Mouse (Mus musculus) forebrain, embryonic 10.5 days (tissue): ENCODE results near the gene Spib. TPM values are rescaled to one million over a fixed set of nuclear protein-coding genes. Genes with fewer than 3 reads are reported as not detected.

Experiments
- DNase-seq: peaks from one replicate; pipeline ENCODE4 v3.0.0-alpha.2; 2017; ENCODE audit warnings: low spot score; ENCODE audit errors: extremely low spot score
- H3K27ac ChIP-seq: fragments of 300-500 bp; sonication (generic); 2 replicates; pipeline ENCODE4 v1.5.1; 2016; ENCODE audit warnings: mild to moderate bottlenecking
- H3K27me3 ChIP-seq: fragments of 300-500 bp; sonication (generic); 2 replicates; pipeline ENCODE4 v1.6.1; 2016; ENCODE audit warnings: mild to moderate bottlenecking; ENCODE audit not compliant: poor library complexity, severe bottlenecking
- H3K36me3 ChIP-seq: fragments of 300-500 bp; sonication (generic); replicated peaks from 2 replicates; pipeline ENCODE4 v1.6.1; 2016; ENCODE audit warnings: mild to moderate bottlenecking, moderate library complexity
- H3K4me1 ChIP-seq: fragments of 300-500 bp; sonication (generic); 2 replicates; pipeline ENCODE4 v1.6.1; 2016
- H3K4me3 ChIP-seq: fragments of 300-500 bp; sonication (generic); 2 replicates; pipeline ENCODE4 v1.5.1; 2016; ENCODE audit warnings: mild to moderate bottlenecking, moderate library complexity
- H3K9me3 ChIP-seq: fragments of 300-500 bp; sonication (generic); 2 replicates; pipeline ENCODE4 v1.6.1; 2016; ENCODE audit warnings: mild to moderate bottlenecking, moderate library complexity
- WGBS: fragments of 180-500 bp; shearing (Covaris S2); methylation state at CpG from one replicate; pipeline ENCODE4 v1.1.7; 2016; 5-methylcytosine and 5-hydroxymethylcytosine counted together
- polyA plus RNA-seq: library from polyadenylated mRNA; unstranded; fragments of >200 nt; fragmentation: Nextera tagmentation; extraction: Ambion mirVana; gene quantifications from 2 replicates; pipeline ENCODE4 v1.2.1, GENCODE M21; 2016

Spib gene
- polyA plus RNA-seq, 1 experiment from 2014 or later, result not detected

DNA sequence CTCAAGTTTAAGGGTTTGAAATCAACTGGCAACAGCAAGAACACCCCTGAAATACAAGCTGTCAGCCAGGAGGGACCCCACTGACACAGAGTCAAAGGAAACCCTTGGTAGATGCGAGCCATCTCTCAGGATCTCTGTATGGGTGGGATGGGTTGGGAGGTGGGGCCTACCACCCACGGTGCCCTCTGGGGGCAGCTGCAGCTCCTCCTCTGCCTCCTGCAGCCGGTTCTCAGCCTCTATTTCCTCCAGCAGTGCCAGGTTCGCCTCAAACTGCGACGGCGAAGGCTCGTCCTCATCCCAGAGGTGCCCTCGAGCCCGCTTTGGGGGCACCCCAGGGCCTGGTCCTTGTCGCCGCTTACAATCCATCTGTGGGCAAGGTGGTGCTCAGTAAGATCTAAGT is 11.2 kb upstream of the Spib start:
- no peak for DNase-seq
- H3K4me1 ChIP-seq, result peaks cover 14% of the 10 kb centered on the region
- H3K9me3 ChIP-seq, result peaks cover 9% of the 10 kb centered on the region; the same call in 1 of the 2 replicates
- H3K27me3 ChIP-seq, result no peaks in the 10 kb centered on the region
- H3K4me3 ChIP-seq, result no peak overlapping the region
- no peak overlapping the region for H3K27ac ChIP-seq
- H3K36me3 ChIP-seq, result peaks cover 87% of the 10 kb centered on the region
- 84% methylated on average over 12 of the region's 12 CpGs for WGBS

DNA sequence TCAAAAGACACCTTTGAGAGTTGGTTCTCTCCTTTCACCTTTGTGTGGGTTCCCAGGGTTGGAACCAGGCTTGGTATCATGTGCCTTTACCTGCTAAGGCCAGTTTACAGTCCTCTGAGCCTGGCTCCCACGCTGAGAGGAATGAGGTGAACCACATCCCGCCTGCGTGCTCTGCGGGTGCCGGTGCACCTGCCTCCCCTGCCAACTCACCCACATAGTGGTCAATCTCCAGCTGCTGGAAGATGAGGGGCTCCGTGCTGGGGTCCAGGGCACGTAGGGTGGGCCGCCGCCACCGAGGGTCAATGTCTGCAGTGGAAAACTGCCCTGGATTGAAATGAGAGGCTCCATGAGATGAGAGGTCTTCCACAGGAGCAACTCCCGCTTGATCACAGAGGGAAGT is 10.7 kb upstream of the Spib start:
- Histone ChIP-seq H3K27ac (no peak overlapping the region), H3K4me1 (peaks cover 9% of the 10 kb centered on the region), H3K27me3 (no peaks in the 10 kb centered on the region), H3K36me3 (peaks cover 92% of the 10 kb centered on the region), H3K9me3 (peaks cover 9% of the 10 kb centered on the region; the same call in 1 of the 2 replicates), H3K4me3 (no peak overlapping the region)
- 94% methylated on average over 11 of the region's 11 CpGs for WGBS
- DNase-seq, result no peak

DNA sequence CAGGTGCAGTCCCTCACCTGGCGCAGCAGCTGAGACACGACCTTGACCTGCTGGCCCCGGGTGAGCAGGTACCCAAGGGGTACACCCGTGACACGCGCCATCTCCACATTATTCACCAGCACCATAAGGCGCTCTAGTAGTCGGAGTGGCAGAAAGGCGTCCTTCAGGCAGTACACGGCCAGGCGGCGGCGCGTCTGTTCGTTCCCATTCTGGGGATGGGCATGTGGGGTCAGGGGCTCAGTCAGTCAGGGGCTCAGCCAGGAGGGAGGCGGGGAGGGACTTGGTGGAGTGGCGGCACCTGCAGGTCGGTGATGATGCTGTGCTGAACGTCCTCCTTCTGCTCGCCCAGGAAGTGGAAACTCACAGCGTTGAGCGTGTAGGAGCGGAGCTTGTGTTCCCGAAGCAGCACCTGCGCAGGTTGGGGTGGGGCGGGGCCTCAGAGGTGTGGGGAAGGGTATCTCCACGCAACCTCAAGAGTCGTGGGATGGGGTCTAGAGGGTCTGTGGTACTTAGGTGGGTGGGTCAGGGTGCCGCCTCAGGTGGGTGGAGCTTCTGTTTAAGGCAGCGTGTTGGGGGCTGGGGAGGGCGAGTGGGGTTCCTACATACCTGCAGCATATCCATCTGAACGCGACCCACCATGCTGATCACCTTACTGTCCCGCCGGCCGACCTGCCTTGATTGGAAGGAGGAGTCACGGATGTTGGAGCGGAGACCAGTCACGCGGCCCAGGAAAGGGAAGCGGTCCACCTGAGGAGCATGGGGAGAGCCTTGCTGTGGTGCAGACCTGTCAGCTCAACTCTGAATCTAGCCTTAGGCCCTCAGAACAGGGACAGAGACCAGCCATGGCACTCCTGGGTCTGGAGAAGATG is 7.1 kb upstream of the Spib start:
- Histone ChIP-seq H3K9me3 (no peaks in the 10 kb centered on the region), H3K27ac (no peak overlapping the region), H3K27me3 (no peaks in the 10 kb centered on the region), H3K4me1 (no peaks in the 10 kb centered on the region), H3K4me3 (no peak overlapping the region), H3K36me3 (peaks cover 100% of the 10 kb centered on the region)
- no peak for DNase-seq
- WGBS, result 92% methylated on average over 41 of the region's 41 CpGs

DNA sequence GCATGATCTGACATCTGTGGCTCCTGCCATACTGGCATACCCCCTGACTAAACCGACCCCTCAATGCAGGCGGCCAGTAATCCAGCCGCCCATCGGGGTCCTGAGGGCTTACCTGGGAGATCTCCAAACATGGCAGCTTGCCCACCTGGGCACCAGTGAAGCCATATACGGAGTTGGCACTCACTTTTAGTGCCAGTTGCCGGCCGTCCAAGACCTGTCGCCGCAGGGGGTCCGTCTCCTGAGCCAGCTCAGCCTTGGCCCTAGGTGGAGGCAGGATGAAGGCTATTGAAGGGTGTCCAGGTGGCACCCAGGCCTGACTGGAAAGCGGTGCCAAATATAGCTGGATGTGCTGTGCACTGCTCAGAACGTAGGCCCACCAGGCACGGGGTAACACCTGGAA is 5.6 kb upstream of the Spib start:
- no peaks in the 10 kb centered on the region for H3K27me3 ChIP-seq
- WGBS, result 94% methylated on average over 13 of the region's 13 CpGs
- H3K36me3 ChIP-seq, result peaks cover 100% of the 10 kb centered on the region

DNA sequence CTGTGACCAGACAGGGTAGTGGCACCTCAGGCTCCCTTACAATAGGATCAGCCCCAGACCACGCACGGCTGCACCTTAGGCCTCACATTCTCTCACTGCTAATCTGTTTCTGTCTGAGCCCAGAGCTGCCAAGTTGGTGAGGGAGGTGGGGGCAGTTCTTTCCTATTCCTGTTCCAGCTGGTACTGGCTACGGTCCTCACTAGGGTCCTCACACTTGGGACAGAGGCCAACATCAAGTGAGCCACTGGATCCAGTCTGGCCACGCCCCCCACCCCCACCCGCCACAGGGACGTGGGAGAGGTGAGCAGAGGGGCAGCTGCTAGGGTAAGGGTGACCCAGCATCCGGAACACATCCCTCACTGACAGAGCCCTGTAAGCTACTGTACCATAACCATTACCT is 5.1 kb upstream of the Spib start:
- Histone ChIP-seq H3K27me3 (no peaks in the 10 kb centered on the region), H3K4me3 (no peak overlapping the region), H3K9me3 (no peaks in the 10 kb centered on the region), H3K27ac (no peak overlapping the region), H3K4me1 (no peaks in the 10 kb centered on the region), H3K36me3 (peaks cover 100% of the 10 kb centered on the region)
- DNase-seq, result no peak
- WGBS, result 85% methylated on average over 7 of the region's 7 CpGs

More for the DNA sequence above, 5.6 kb upstream of the Spib start:
- H3K4me1 ChIP-seq, result no peaks in the 10 kb centered on the region
- no peak overlapping the region for H3K4me3 ChIP-seq
- no peak overlapping the region for H3K27ac ChIP-seq
- DNase-seq, result no peak
- no peaks in the 10 kb centered on the region for H3K9me3 ChIP-seq

DNA sequence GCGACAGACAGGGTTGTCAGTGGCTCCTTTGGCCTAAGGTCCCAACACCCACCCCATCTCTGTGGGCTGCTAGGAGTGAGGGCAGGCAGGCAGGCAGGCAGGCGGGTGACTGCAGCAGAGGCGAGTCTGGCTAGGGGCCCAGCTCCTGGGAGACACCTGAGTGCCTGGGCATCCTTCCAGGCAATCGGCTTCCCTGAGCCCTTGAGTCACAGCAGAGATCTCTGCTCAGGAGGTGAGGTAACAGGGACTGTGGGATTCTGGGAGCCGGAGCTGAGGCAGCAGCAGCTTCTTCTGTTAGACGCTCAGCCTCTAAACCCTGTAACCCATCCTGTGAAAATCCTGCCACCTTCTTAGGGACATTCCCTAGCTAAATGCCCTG is 4.7 kb upstream of the Spib start:
- no peak for DNase-seq
- Histone ChIP-seq H3K4me3 (no peak overlapping the region), H3K9me3 (no peaks in the 10 kb centered on the region), H3K27me3 (no peaks in the 10 kb centered on the region), H3K36me3 (peaks cover 98% of the 10 kb centered on the region), H3K4me1 (no peaks in the 10 kb centered on the region), H3K27ac (no peak overlapping the region)
- WGBS, result 97% methylated on average over 6 of the region's 6 CpGs

DNA sequence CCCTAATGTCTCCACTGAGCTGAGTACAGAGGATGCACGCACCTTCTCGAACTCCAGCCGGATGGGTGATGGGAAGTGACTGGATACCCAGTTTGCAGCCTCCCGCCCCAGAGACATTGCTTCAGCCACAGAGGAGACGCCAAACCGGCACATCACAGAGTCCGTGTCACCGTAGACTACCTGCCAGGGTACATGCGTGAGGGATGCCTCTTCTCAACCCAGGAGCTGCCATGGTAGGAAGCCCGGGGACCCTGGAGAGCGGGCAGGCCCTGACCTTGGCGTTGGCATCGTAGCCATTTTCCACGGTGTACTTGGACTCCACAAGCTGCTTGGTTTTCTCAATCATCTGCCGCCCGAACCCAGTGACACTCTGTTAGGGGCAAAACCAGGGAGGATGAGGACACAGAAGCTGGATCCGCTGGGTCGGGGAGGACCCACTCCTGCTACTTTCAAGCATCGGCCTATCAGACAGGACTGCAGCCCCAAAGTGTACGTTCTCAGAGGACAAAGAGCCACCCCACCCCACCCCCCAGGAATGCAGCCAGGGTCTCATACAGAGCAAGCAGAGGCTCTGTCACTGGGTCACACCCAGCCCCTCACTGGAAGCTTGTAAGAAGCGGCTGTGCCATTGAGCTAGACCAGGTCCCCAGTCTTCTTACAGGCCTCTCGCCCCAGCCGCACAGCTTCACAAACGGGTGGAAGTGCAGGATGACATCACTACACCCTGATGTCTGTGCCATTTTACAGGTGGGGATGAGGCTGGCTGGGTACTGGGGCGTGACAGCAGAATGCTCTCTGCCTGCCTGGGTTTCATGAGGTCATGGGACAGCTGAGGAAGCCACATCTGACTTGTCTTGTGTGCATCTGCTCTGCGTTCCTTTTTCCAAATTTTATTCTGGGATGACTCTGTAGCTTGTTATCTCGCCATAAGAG is 4.1 kb upstream of the Spib start:
- no peak overlapping the region for H3K4me3 ChIP-seq
- no peaks in the 10 kb centered on the region for H3K27me3 ChIP-seq
- no peaks in the 10 kb centered on the region for H3K4me1 ChIP-seq
- H3K36me3 ChIP-seq, result peaks cover 91% of the 10 kb centered on the region
- no peaks in the 10 kb centered on the region for H3K9me3 ChIP-seq
- 94% methylated on average over 27 of the region's 27 CpGs for WGBS
- DNase-seq, result no peak
- H3K27ac ChIP-seq, result no peak overlapping the region

DNA sequence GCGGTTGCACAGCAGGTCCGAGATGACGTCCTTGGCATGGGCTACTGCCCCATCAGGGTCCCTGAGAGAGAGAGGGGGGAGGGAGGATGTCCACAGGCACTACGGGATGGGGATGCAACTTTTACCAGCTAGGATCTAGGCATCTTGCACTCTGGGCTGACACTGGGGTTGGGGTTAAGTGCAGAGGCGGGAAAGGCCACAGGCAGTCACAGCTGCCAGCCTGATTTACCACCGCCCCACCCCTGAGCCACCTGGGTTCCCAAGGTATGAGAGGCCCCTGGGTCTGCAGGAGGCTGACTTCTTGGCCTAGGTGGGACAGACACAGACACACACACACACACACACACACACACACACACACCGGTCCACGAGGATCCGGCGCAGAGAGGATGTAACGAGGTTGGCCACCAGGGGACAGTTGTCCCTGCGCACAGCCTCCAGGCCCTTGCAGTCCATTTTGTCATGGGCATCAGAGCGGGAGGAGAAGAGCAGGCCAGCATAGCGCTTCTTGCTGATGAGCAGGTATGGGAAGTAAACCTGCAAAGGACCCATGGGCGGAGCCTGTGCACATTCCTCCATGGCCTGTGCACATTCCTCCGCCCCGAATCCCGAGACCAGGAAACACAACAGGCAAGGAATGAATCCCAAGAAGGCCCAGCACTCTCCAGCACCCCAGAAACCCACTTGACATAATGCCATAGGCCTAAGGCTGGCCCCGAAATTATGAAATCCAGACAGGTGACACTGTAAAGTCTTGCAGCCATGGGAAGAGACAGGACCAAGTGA is 3.0 kb upstream of the Spib start:
- peaks cover 5% of the 10 kb centered on the region for H3K27me3 ChIP-seq
- no peak for DNase-seq
- WGBS, result 91% methylated on average over 19 of the region's 19 CpGs
- H3K4me3 ChIP-seq, result no peak overlapping the region
- peaks cover 80% of the 10 kb centered on the region for H3K36me3 ChIP-seq
- H3K27ac ChIP-seq, result no peak overlapping the region
- no peaks in the 10 kb centered on the region for H3K4me1 ChIP-seq
- H3K9me3 ChIP-seq, result no peaks in the 10 kb centered on the region

DNA sequence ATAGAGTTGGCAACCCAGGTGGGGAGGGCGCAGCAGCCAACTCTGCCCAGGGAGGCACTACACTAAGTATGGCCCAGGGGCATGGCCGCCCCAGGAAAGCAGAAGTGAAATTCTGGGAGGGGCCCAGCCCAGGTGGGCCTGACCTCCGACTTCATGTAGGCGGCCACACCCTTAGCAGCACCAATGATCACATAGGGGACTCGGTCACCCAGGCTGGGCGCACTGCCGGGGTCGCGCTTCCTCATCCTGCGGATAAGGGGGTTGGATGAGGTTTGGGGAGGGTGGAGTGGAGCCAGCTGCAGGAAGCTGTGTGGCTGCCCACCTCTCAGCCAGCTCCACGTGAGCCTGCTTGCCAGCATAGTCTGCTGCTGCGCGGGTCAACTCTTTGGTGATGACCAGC is 2.4 kb upstream of the Spib start:
- Histone ChIP-seq H3K4me1 (no peaks in the 10 kb centered on the region), H3K27ac (no peak overlapping the region), H3K27me3 (peaks cover 11% of the 10 kb centered on the region), H3K4me3 (no peak overlapping the region), H3K9me3 (no peaks in the 10 kb centered on the region), H3K36me3 (peaks cover 74% of the 10 kb centered on the region)
- no peak for DNase-seq
- 91% methylated on average over 13 of the region's 13 CpGs for WGBS

DNA sequence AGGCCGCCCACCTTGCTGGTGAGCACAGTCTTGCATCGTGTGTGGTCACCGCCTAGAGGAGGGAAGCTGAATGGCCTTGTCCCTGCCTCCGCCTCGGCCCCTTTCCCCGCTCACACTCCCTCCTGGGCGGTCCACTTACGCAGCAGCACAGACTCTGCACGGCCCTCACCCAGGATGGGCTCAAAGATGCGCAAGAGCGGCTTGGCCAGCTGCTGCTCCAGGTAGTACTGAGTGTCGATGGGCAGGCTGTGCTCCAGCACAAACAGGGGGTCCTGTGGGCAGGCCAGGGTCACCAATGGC is 1.8 kb upstream of the Spib start:
- Histone ChIP-seq H3K27ac (no peak overlapping the region), H3K4me3 (no peak overlapping the region), H3K9me3 (no peaks in the 10 kb centered on the region), H3K27me3 (peaks cover 16% of the 10 kb centered on the region), H3K36me3 (peaks cover 69% of the 10 kb centered on the region), H3K4me1 (0 out of 2 replicates have a peak, but pooled peaks cover under 1% of the 10 kb centered on the region)
- no peak for DNase-seq
- 78% methylated on average over 12 of the region's 12 CpGs for WGBS

DNA sequence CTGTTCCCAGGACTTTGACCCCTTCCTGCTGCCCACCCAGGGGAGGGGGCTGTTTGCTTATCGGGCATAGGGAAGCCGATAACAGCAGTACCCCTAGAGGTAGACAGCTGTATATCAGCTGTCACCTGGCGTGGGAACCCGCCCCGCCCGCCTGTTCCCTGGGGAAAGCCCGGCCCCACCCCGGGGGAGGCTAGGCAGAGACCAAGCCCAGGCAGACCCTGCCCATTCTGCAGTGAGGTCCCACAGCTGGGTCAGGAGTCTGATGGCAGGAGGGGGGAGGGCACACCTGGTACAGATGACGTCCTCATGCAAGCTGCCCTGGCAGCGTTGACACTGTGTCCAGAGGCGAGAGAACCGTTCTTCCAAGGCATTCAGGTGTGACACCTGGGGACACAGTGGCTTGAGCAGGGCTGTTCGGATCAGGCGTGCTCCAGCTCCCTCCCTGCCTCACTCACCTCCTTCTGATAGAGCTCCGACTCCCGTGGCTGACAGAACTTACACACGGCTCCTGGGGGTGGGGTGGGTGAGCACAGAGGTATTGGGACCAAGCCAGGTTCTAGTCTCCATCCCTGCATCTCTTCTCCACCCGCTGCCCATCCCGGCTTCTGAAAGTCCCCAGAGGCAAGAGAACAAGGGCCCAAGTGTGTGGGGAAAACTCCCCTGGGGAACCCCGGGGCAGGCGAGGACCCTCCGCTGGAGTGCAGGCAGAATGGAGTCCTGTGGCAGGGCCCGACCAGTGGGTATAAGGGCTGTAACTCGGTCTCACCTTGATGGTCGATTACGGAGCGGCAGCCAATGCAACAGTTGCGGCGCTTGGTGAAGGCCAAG is 1.3 kb upstream of the Spib start:
- peaks cover 22% of the 10 kb centered on the region for H3K27me3 ChIP-seq
- no peaks in the 10 kb centered on the region for H3K9me3 ChIP-seq
- WGBS, result 88% methylated on average over 29 of the region's 29 CpGs
- H3K27ac ChIP-seq, result no peak overlapping the region
- no peak for DNase-seq
- peaks cover 6% of the 10 kb centered on the region for H3K4me1 ChIP-seq
- peaks cover 63% of the 10 kb centered on the region for H3K36me3 ChIP-seq
- no peak overlapping the region for H3K4me3 ChIP-seq

DNA sequence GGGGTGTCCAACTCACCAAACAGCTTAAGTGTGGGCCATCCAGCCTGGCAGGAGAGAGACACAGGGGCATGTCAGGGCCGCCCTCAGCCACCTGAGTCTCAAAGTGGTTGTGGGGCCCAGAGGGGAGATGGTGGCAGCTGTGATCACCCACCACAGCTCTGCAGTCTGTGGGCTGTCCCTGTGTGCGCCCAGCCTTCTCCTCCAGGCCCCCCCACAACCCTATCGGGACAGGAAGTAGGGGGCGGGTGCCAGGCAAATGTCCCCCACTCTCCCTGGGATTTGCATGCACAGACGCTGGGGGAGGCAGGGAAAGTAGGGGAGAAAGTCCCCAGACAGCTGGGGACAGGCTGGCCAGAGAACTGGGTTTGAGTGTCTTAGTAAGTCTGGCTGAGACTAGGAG is 664 bp downstream of the Spib start:
- DNase-seq, result no peak

More for the DNA sequence above, 664 bp downstream of the Spib start:
- Histone ChIP-seq H3K9me3 (no peaks in the 10 kb centered on the region), H3K36me3 (peaks cover 44% of the 10 kb centered on the region), H3K4me3 (no peak overlapping the region), H3K27me3 (peaks cover 41% of the 10 kb centered on the region), H3K4me1 (peaks cover 15% of the 10 kb centered on the region), H3K27ac (no peak overlapping the region)
- WGBS, result 64% methylated on average over 5 of the region's 5 CpGs
